Mouse (Mus musculus) midbrain, embryonic 16.5 days (tissue): ENCODE results near the gene Nrm. TPM values are rescaled to one million over a fixed set of nuclear protein-coding genes. Genes with fewer than 3 reads are reported as not detected.
"Not testable (repeated sequence)": the region's sequence is repeated elsewhere in the genome, so short reads cannot be mapped to it uniquely, and the experiment has no call there.

Experiments
- ATAC-seq: fragments of 200-750 bp; cut with Nextera tagmentation; 2 replicates; pipeline ENCODE4 v1.8.0; 2017; ENCODE audit warnings: moderate TSS enrichment
- H3K27ac ChIP-seq: fragments of 300-500 bp; sonication (generic); 2 replicates; pipeline ENCODE4 v1.5.1; 2014; ENCODE audit warnings: mild to moderate bottlenecking, low read length, mixed read lengths
- H3K27me3 ChIP-seq: fragments of 300-500 bp; sonication (generic); 2 replicates; pipeline ENCODE4 v1.6.1; 2014; ENCODE audit warnings: low read depth, low read length, mixed read lengths; ENCODE audit not compliant: control insufficient read depth, insufficient read depth
- H3K36me3 ChIP-seq: fragments of 300-500 bp; sonication (generic); 2 replicates; pipeline ENCODE4 v1.6.1; 2014; ENCODE audit warnings: mild to moderate bottlenecking, low read length, moderate library complexity, mixed read lengths; ENCODE audit not compliant: control insufficient read depth, insufficient read depth
- H3K4me1 ChIP-seq: fragments of 300-500 bp; sonication (generic); 2 replicates; pipeline ENCODE4 v1.6.1; 2014; ENCODE audit warnings: mild to moderate bottlenecking, low read length, mixed read lengths; ENCODE audit not compliant: control insufficient read depth, insufficient read depth
- H3K4me2 ChIP-seq: fragments of 300-500 bp; sonication (generic); 2 replicates; pipeline ENCODE4 v1.6.1; 2014; ENCODE audit warnings: mild to moderate bottlenecking, low read length, mixed read lengths
- H3K4me3 ChIP-seq: fragments of 300-500 bp; sonication (generic); 2 replicates; pipeline ENCODE4 v1.5.1; 2014; ENCODE audit warnings: low read depth, mild to moderate bottlenecking, low read length, moderate library complexity, mixed read lengths
- H3K9ac ChIP-seq: fragments of 300-500 bp; sonication (generic); 2 replicates; pipeline ENCODE4 v1.6.1; 2014; ENCODE audit warnings: low read depth, low read length, mixed read lengths
- H3K9me3 ChIP-seq: fragments of 300-500 bp; sonication (generic); replicated peaks from 2 replicates; pipeline ENCODE4 v1.6.1; 2014; ENCODE audit warnings: mild to moderate bottlenecking, low read length, mixed read lengths; ENCODE audit not compliant: control insufficient read depth, poor library complexity, severe bottlenecking
- WGBS: fragments of 180-500 bp; shearing (Covaris S2); extraction: QIAGEN DNeasy Blood & Tissue Kit; methylation state at CpG from one replicate; pipeline ENCODE4 v1.1.7; 2014; 5-methylcytosine and 5-hydroxymethylcytosine counted together
- polyA plus RNA-seq: library from polyadenylated mRNA; unstranded; fragments of >200 nt; fragmentation: Nextera tagmentation; extraction: Ambion mirVana; gene quantifications from 2 replicates; pipeline ENCODE4 v1.2.1, GENCODE M21; 2015

Nrm gene
- polyA plus RNA-seq, 1 experiment from 2014 or later = 14.6 TPM

- Histone ChIP-seq H3K4me3 (peak within 1 kb of the TSS; percentile 72), H3K9ac (peak within 1 kb of the TSS; percentile 93), H3K4me2 (peak within 1 kb of the TSS; percentile 81), H3K4me1 (peaks cover 40% of the 10 kb centered on the region), H3K27ac (peak within 1 kb of the TSS; percentile 97), H3K9me3 (no peaks in the 10 kb centered on the region), H3K27me3 (no peaks in the 10 kb centered on the region), H3K36me3 (peaks cover 19% of the 10 kb centered on the region)
- peak; percentile 80 for ATAC-seq
- WGBS = under 1% methylated on average over 29 of the region's 29 CpGs
Observed at GRCm38 (mm10) chr17:35838122-35838544, 23.0 kb upstream of the Nrm start, which contains the start of gene Tubb5. Tubb5 (minus strand) TSS chr17:35838306.

- Histone ChIP-seq H3K27me3 (no peaks in the 10 kb centered on the region), H3K9me3 (no peaks in the 10 kb centered on the region), H3K36me3 (peaks cover 19% of the 10 kb centered on the region), H3K4me1 (peaks cover 36% of the 10 kb centered on the region), H3K4me3 (peak overlapping the region; percentile 72), H3K9ac (peak overlapping the region; percentile 93), H3K27ac (peak overlapping the region; percentile 97), H3K4me2 (peak overlapping the region; percentile 62)
- no peak for ATAC-seq
- 2% methylated on average over 5 of the region's 5 CpGs for WGBS
Observed at GRCm38 (mm10) chr17:35838570-35838969, 22.5 kb upstream of the Nrm start.

- WGBS = 56% methylated on average over 3 of the region's 3 CpGs
- peaks cover 32% of the 10 kb centered on the region for H3K4me1 ChIP-seq
Observed at GRCm38 (mm10) chr17:35839002-35839401, 22.1 kb upstream of the Nrm start.

GRCm38 (mm10) chr17:35840561-35840960 lies 20.6 kb upstream of the Nrm start:
- Histone ChIP-seq H3K9ac (peak overlapping the region; percentile 3; the same call in 1 of the 2 replicates), H3K4me1 (peaks cover 17% of the 10 kb centered on the region), H3K36me3 (peaks cover 3% of the 10 kb centered on the region; the same call in 1 of the 2 replicates), H3K4me3 (peak overlapping the region; percentile 59), H3K27me3 (no peaks in the 10 kb centered on the region), H3K9me3 (no peaks in the 10 kb centered on the region), H3K27ac (peak overlapping the region; percentile 61), H3K4me2 (peak overlapping the region; percentile 52)
- no peak for ATAC-seq
- WGBS = 58% methylated on average over 14 of the region's 14 CpGs

More at GRCm38 (mm10) chr17:35839002-35839401, 22.1 kb upstream of the Nrm start:
- peak overlapping the region; percentile 93 for H3K9ac ChIP-seq
- peak overlapping the region; percentile 72 for H3K4me3 ChIP-seq
- peak overlapping the region; percentile 62 for H3K4me2 ChIP-seq
- H3K27me3 ChIP-seq, H3K9me3 ChIP-seq, ATAC-seq: not testable (repeated sequence)
- peak overlapping the region; percentile 97 for H3K27ac ChIP-seq
- H3K36me3 ChIP-seq = peaks cover 17% of the 10 kb centered on the region

- Histone ChIP-seq H3K27me3 (no peaks in the 10 kb centered on the region), H3K4me3 (peak within 1 kb of the TSS; percentile 59), H3K4me2 (peak within 1 kb of the TSS; percentile 65), H3K9ac (peak within 1 kb of the TSS; percentile 47), H3K27ac (peak within 1 kb of the TSS; percentile 66), H3K4me1 (peaks cover 12% of the 10 kb centered on the region), H3K9me3 (no peaks in the 10 kb centered on the region), H3K36me3 (peaks cover 3% of the 10 kb centered on the region; the same call in 1 of the 2 replicates)
- under 1% methylated on average over 59 of the region's 59 CpGs for WGBS
- ATAC-seq = peak; percentile 91
Observed at GRCm38 (mm10) chr17:35841076-35841950, 19.8 kb upstream of the Nrm start, which contains the start of gene Mdc1. Mdc1 (plus strand) TSS chr17:35841515.

GRCm38 (mm10) chr17:35842006-35842405 lies 19.1 kb upstream of the Nrm start:
- Histone ChIP-seq H3K9ac (peak overlapping the region; percentile 47), H3K4me2 (peak overlapping the region; percentile 65), H3K27ac (peak overlapping the region; percentile 66; the same call in 1 of the 2 replicates), H3K36me3 (peaks cover 3% of the 10 kb centered on the region; the same call in 1 of the 2 replicates), H3K27me3 (no peaks in the 10 kb centered on the region), H3K4me3 (peak overlapping the region; percentile 59), H3K9me3 (no peaks in the 10 kb centered on the region), H3K4me1 (peaks cover 12% of the 10 kb centered on the region)
- no peak for ATAC-seq
- WGBS = 21% methylated on average over 11 of the region's 11 CpGs

- Histone ChIP-seq H3K9ac (no peak overlapping the region), H3K4me3 (no peak overlapping the region), H3K27ac (no peak overlapping the region), H3K27me3 (no peaks in the 10 kb centered on the region), H3K9me3 (no peaks in the 10 kb centered on the region), H3K36me3 (peaks cover 14% of the 10 kb centered on the region; the same call in 1 of the 2 replicates), H3K4me1 (peaks cover 12% of the 10 kb centered on the region), H3K4me2 (no peak overlapping the region)
- 93% methylated on average over 3 of the region's 3 CpGs for WGBS
- no peak for ATAC-seq
Observed at GRCm38 (mm10) chr17:35843514-35843913, 17.6 kb upstream of the Nrm start.

GRCm38 (mm10) chr17:35848112-35848511 lies 13.0 kb upstream of the Nrm start:
- no peaks in the 10 kb centered on the region for H3K9me3 ChIP-seq
- H3K4me2 ChIP-seq = no peak overlapping the region
- ATAC-seq = no peak
- 0 out of 2 replicates have a peak overlapping the region, but pooled peaks have one; percentile 20 for H3K9ac ChIP-seq
- no peak overlapping the region for H3K4me3 ChIP-seq
- no peaks in the 10 kb centered on the region for H3K4me1 ChIP-seq
- H3K36me3 ChIP-seq = peaks cover 34% of the 10 kb centered on the region
- WGBS = 57% methylated on average over 1 of the region's 1 CpGs
- H3K27ac ChIP-seq = no peak overlapping the region
- no peaks in the 10 kb centered on the region for H3K27me3 ChIP-seq

- peaks cover 34% of the 10 kb centered on the region for H3K36me3 ChIP-seq
- no peaks in the 10 kb centered on the region for H3K4me1 ChIP-seq
- H3K4me3 ChIP-seq = no peak overlapping the region
- H3K27me3 ChIP-seq = no peaks in the 10 kb centered on the region
- H3K27ac ChIP-seq = no peak overlapping the region
- no peak overlapping the region for H3K4me2 ChIP-seq
- WGBS = 88% methylated on average over 3 of the region's 3 CpGs
- no peak for ATAC-seq
- H3K9me3 ChIP-seq = no peaks in the 10 kb centered on the region
- no peak overlapping the region for H3K9ac ChIP-seq
Observed at GRCm38 (mm10) chr17:35850974-35851373, 10.1 kb upstream of the Nrm start.
